Mouse (Mus musculus): Measurements from ENCODE around the gene BC048562. TPM values are rescaled to one million over a fixed set of nuclear protein-coding genes. Genes with fewer than 3 reads are reported as not detected.
A peak's percentile ranks its signal among the peaks of the same experiment; 100 is the strongest.

Gene BC048562
- polyA plus RNA-seq, 1 experiment from 2014 or later = not detected

DNA sequence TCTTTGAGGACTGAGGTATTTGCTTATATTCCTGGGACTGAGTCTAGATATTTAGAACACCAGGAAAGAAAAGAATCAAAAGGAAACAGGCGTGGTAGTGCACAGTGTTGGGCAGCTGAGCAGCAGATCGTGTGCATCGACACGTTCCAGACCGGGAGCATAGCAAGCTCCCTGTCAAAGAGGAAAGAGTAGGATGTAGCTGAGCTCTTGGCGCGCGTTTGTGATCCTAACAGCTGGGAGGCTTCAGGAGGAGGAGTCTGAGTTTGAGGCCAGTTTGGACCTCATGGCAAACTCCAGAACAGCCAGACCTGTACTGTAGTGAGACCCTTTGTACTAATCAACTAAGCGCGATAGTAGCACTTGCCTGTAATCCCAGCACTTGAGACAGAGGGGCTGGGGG is 25.9 kb downstream of the BC048562 start:
- Histone ChIP-seq H3K4me3 (0 out of 2 replicates have a peak overlapping the region, but pooled peaks have one; percentile 84), H3K27ac (no peak overlapping the region), H3K9me3 (replicated peaks) (no peaks in the 10 kb centered on the region), H3K9ac (no peak overlapping the region), H3K27me3 (replicated peaks) (no peaks in the 10 kb centered on the region), H3K36me3 (peaks cover 46% of the 10 kb centered on the region), H3K4me1 (peaks cover 29% of the 10 kb centered on the region), H3K4me2 (peak overlapping the region; percentile 91; the same call in 1 of the 2 replicates)
- WGBS (ENCODE audit: insufficient replicate concordance) = 80% methylated on average over 10 of the region's 10 CpGs
- ATAC-seq = no peak

DNA sequence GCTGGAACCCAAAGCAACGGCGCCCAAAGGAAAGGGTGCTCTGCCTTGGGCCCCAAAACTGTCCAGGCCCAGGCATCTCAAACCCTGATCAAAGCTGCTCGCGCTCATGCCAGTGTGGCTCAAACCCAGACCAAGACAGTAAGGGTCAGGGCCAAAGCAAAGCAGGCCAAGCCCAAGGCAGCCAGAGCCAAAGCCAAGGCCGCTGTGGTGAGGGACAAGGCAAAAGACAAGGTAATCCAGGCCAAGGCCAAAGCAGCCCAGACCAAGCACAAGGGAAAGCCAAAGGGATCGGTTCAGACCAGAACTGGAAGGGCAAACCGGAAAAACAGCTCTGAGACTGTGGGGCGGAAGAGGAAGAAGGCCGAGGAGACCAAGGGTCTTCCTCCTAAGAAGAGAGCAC is 27.4 kb downstream of the BC048562 start:
- ATAC-seq = no peak
- H3K4me1 ChIP-seq = peaks cover 24% of the 10 kb centered on the region
- no peak overlapping the region for H3K27ac ChIP-seq
- no peak overlapping the region for H3K9ac ChIP-seq
- no peak overlapping the region for H3K4me2 ChIP-seq
- peaks cover 47% of the 10 kb centered on the region for H3K36me3 ChIP-seq
- no peaks in the 10 kb centered on the region for H3K9me3 ChIP-seq (replicated peaks)
- 90% methylated on average over 9 of the region's 9 CpGs for WGBS (ENCODE audit: insufficient replicate concordance)
- no peak overlapping the region for H3K4me3 ChIP-seq
- H3K27me3 ChIP-seq (replicated peaks) = no peaks in the 10 kb centered on the region

DNA sequence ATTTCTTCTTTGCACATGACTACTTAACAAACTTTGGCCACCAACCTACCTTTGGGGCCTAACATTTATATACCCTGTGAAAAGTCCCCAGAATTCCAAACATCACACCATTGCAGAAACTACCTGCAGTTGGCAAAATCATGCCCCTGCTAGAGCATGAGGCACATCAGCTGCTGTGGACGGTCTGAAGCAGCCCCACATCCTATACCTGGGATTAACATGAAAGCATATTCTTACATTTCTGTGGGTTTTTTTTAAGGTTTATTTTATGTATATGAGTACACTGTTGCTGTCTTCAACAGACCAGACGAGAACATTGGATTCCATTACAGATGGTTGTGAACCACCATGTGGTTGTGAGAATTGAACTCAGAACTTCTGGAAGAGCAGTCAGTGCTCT is 29.9 kb downstream of the BC048562 start:
- no peak overlapping the region for H3K4me3 ChIP-seq
- peaks cover 47% of the 10 kb centered on the region for H3K36me3 ChIP-seq
- no peaks in the 10 kb centered on the region for H3K27me3 ChIP-seq (replicated peaks)
- H3K4me2 ChIP-seq = no peak overlapping the region
- ATAC-seq = no peak
- H3K4me1 ChIP-seq = peaks cover 13% of the 10 kb centered on the region
- 75% methylated on average over 2 of the region's 2 CpGs for WGBS (ENCODE audit: insufficient replicate concordance)
- H3K9ac ChIP-seq = no peak overlapping the region
- no peaks in the 10 kb centered on the region for H3K9me3 ChIP-seq (replicated peaks)
- H3K27ac ChIP-seq = no peak overlapping the region

DNA sequence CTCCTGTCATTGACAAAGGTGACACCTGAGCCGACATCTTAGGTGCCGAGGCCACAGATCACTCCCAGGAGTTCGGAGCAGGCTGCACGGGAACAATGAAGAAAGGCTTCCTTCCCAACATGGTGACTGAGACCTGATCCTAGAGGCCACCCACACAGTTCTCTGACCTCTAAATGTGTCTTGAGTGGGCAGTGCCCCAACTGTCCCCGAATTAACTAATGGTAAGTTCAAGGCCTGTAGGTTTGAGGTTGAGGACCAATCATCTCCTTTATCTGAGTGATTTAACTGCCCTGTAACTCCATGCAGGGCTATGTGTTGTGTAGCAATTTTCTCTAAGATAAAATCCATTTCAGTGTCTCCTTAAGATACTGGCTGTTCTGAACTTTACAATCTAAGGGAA is 33.1 kb downstream of the BC048562 start:
- Histone ChIP-seq H3K4me2 (no peak overlapping the region), H3K27me3 (replicated peaks) (no peaks in the 10 kb centered on the region), H3K9ac (no peak overlapping the region), H3K27ac (no peak overlapping the region), H3K9me3 (replicated peaks) (no peaks in the 10 kb centered on the region), H3K4me3 (no peak overlapping the region), H3K36me3 (peaks cover 25% of the 10 kb centered on the region), H3K4me1 (no peaks in the 10 kb centered on the region)
- WGBS (ENCODE audit: insufficient replicate concordance) = 62% methylated on average over 5 of the region's 5 CpGs
- no peak for ATAC-seq

DNA sequence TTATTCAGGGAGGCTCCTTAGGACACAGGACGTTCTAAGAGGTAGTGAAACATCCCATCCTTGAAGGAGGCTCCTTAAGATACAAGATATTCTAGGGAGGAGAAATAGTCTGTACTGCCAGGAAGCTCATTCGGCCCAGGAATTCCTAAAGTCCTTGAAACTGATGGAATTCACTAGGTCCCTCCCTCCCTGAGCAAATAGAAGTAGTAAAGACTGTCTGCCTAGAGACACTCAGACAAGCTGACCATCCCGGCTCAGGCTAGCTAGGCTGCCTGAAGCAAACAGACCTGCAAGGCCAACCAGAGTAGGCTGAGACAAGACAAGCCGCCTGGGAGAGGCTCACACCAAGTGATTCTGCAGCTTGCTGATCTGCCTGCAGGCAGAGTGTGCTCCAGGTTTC is 33.6 kb downstream of the BC048562 start:
- peaks cover 21% of the 10 kb centered on the region for H3K36me3 ChIP-seq

DNA sequence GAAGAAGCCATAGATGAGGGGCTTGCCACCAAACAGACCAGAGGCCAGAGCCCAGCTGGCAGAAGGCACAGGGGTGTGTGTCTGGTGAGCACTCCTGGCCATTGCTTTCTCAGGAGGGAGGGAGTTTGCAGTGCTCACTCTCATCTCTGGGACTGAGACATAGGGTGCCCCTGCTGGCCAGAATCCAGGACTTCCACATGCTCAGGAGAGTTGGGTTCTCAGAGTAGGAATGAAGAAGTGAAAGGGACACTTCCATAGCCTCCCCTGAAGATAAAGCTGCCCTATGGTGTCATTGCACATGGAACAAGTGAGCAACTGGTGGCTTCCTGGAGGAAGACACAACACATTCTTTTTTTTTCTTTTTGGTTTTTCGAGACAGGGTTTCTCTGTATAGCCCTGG is 38.2 kb downstream of the BC048562 start:
- 42% methylated on average over 1 of the region's 1 CpGs for WGBS (ENCODE audit: insufficient replicate concordance)
- no peak overlapping the region for H3K4me2 ChIP-seq
- no peaks in the 10 kb centered on the region for H3K36me3 ChIP-seq
- H3K9ac ChIP-seq = no peak overlapping the region
- H3K9me3 ChIP-seq (replicated peaks) = no peaks in the 10 kb centered on the region
- H3K27ac ChIP-seq = no peak overlapping the region
- H3K27me3 ChIP-seq (replicated peaks) = peaks cover 20% of the 10 kb centered on the region
- peaks cover 11% of the 10 kb centered on the region for H3K4me1 ChIP-seq
- no peak for ATAC-seq
- H3K4me3 ChIP-seq = no peak overlapping the region

More for the DNA sequence above, 33.6 kb downstream of the BC048562 start:
- Histone ChIP-seq H3K27ac (no peak overlapping the region), H3K9ac (no peak overlapping the region), H3K4me1 (no peaks in the 10 kb centered on the region), H3K9me3 (replicated peaks) (no peaks in the 10 kb centered on the region), H3K4me3 (no peak overlapping the region), H3K27me3 (replicated peaks) (no peaks in the 10 kb centered on the region), H3K4me2 (no peak overlapping the region)
- ATAC-seq = no peak
- WGBS (ENCODE audit: insufficient replicate concordance) = 54% methylated on average over 4 of the region's 4 CpGs

DNA sequence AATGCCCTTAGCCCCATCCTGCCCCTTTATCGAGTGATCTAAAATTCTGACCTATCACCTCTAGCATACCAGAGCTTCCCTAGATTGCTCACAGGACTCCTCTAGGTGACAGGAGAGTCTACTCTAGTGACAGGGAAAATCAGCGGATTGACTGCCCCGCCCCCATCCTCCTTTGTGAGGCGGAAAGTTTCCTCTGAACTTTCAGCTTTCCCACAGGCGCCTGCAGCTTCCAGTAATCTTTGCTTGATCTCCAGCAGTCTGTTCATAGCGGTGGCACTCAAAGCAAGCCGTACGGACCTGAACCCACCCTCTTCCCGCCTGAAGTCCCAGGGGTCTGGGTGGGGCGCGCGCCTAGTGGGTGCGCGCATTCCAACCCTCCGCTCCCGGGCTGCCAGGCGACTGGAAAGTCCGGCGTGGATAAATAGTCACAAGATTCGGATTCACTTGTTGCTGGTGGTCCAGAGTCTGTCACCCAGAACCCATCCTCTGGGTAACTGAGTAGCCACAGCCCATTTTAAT is 42.4 kb downstream of the BC048562 start:
- Histone ChIP-seq H3K9ac (peak overlapping the region; percentile 53), H3K4me1 (peaks cover 23% of the 10 kb centered on the region), H3K27ac (peak overlapping the region; percentile 60; the same call in 1 of the 2 replicates), H3K4me3 (peak overlapping the region; percentile 55), H3K27me3 (replicated peaks) (peaks cover 32% of the 10 kb centered on the region), H3K9me3 (replicated peaks) (no peaks in the 10 kb centered on the region), H3K4me2 (peak overlapping the region; percentile 66), H3K36me3 (0 out of 2 replicates have a peak, but pooled peaks cover 4% of the 10 kb centered on the region)
- under 1% methylated on average over 20 of the region's 20 CpGs for WGBS (ENCODE audit: insufficient replicate concordance)
- peak; percentile 57; the same call in 1 of the 2 replicates for ATAC-seq

DNA sequence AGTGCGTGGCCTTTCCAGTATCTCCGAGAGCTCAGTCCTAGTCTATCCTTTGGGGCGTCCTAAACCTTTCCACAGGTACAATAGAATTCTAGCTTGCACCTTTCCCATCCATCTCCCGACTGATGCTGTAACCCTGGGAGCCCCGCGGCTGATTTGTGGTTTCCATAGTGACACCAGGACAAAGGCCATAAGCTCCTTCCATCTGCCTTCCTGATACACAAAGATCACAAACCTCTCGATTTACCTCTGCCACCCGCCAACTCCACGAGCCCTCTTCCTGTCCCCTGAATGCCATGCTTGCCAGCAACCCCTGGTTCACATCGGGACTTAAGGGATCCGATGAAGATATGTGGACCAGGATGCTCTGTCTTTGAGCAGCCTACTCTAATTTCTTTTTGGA is 43.0 kb downstream of the BC048562 start:
- H3K9ac ChIP-seq = no peak overlapping the region
- H3K27me3 ChIP-seq (replicated peaks) = peaks cover 32% of the 10 kb centered on the region
- 0 out of 2 replicates have a peak, but pooled peaks cover 7% of the 10 kb centered on the region for H3K36me3 ChIP-seq
- peaks cover 23% of the 10 kb centered on the region for H3K4me1 ChIP-seq
- 37% methylated on average over 11 of the region's 11 CpGs for WGBS (ENCODE audit: insufficient replicate concordance)
- peak overlapping the region; percentile 66 for H3K4me2 ChIP-seq
- H3K27ac ChIP-seq = no peak overlapping the region
- H3K9me3 ChIP-seq (replicated peaks) = no peaks in the 10 kb centered on the region
- H3K4me3 ChIP-seq = peak overlapping the region; percentile 55; the same call in 1 of the 2 replicates
- no peak for ATAC-seq

DNA sequence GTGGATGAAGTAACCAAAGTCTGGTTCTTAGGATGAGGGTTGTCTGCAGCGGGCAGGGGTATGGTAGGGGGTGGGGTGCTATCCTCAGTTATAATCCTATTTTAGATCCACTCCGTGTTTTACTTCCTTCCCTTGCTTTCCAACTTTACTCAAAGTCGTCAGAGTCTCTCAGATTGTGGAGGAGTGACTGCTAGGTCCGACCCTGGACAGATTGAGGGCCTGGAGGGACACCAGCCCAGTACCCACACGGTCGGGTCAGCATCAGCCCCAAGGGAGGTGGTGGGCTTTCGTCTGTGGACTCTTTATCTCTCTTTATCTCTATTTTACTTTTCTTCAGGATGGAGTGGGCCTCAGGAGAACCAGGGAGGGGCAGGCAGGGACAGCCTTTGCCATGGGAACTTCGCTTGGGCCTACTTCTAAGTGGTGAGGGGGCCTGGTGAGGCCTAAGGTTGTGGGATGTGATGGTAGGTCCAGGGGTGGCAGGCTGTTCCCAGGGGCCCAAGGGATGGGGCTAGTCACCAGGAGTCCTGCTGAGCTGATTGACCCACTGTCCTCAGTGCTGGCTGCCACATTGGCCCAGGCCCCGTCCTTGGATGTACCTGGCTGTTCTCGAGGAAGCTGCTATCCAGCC is 43.6 kb downstream of the BC048562 start, which contains the start of gene Lamb2:
Lamb2 (plus strand) TSS at position 16 of the 631 bp plus-strand sequence.
- Histone ChIP-seq H3K4me2 (peak within 1 kb of the TSS; percentile 66), H3K36me3 (0 out of 2 replicates have a peak, but pooled peaks cover 11% of the 10 kb centered on the region), H3K9ac (peak within 1 kb of the TSS; percentile 53), H3K4me1 (peaks cover 23% of the 10 kb centered on the region), H3K4me3 (peak within 1 kb of the TSS; percentile 55), H3K9me3 (replicated peaks) (no peaks in the 10 kb centered on the region), H3K27me3 (replicated peaks) (peaks cover 32% of the 10 kb centered on the region), H3K27ac (peak within 1 kb of the TSS; percentile 60; the same call in 1 of the 2 replicates)
- WGBS (ENCODE audit: insufficient replicate concordance) = 27% methylated on average over 10 of the region's 10 CpGs
- peak; percentile 36; the same call in 1 of the 2 replicates for ATAC-seq

DNA sequence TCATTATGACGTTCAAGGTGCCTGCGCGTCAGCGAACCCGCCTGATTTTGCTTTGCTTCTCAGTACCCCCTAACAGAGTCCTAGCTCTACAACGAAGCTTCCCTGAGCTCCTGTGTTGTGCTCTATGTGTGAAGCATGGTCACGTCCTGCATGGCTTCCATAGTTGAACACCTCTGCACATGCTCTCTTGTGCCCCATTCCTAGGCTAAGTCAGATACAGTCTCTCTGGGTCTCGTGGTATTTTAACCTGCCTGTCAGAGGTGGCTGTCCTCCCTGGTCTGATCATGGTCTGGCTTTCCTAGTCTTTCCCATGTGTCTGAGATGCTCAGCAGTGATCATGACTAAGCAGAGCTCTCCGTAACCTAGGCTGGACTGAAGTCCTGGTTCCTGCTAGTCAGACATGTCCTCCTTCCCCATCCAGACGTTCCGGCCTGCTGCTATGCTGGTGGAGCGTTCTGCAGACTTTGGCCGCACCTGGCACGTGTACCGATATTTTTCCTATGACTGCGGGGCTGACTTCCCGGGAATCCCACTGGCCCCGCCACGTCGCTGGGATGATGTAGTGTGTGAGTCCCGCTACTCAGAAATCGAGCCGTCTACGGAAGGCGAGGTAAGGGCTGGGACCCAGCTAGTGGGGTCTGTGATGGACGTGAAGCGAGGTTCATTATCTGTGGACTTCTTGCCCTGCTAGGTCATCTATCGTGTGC is 44.7 kb downstream of the BC048562 start:
- no peak overlapping the region for H3K27ac ChIP-seq

DNA sequence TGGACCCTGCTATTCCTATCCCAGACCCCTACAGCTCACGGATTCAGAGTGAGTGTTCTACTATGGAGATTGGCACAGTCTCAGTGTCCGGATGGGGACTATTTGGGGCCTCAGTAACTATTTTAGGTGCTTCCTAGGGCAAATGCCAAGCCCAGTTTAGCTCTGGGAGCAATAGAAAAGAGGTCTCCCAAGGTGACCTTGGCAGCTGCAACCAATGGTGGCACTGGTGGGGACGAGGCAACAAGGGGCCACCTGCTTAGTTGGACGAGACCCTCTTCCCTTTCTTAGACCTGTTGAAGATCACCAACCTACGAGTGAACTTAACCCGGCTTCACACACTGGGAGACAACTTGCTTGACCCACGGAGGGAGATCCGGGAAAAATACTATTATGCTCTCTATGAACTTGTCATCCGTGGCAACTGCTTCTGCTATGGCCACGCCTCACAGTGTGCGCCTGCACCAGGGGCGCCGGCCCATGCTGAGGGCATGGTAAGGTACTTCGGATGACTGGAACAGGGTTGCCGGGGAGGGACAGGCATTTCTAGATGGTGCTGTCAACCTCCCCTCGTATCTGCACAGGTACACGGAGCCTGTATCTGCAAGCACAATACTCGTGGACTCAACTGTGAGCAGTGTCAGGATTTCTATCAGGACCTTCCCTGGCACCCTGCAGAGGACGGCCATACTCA is 45.4 kb downstream of the BC048562 start:
- Histone ChIP-seq H3K27me3 (replicated peaks) (peaks cover 32% of the 10 kb centered on the region), H3K9ac (no peak overlapping the region), H3K4me1 (peaks cover 23% of the 10 kb centered on the region), H3K4me3 (no peak overlapping the region), H3K9me3 (replicated peaks) (no peaks in the 10 kb centered on the region), H3K36me3 (peaks cover 24% of the 10 kb centered on the region; the same call in 1 of the 2 replicates), H3K27ac (no peak overlapping the region), H3K4me2 (no peak overlapping the region)
- ATAC-seq = no peak
- 76% methylated on average over 19 of the region's 19 CpGs for WGBS (ENCODE audit: insufficient replicate concordance)

More for the DNA sequence above, 44.7 kb downstream of the BC048562 start:
- Histone ChIP-seq H3K4me1 (peaks cover 23% of the 10 kb centered on the region), H3K9ac (no peak overlapping the region), H3K9me3 (replicated peaks) (no peaks in the 10 kb centered on the region), H3K4me3 (no peak overlapping the region), H3K27me3 (replicated peaks) (peaks cover 32% of the 10 kb centered on the region), H3K4me2 (no peak overlapping the region), H3K36me3 (peaks cover 18% of the 10 kb centered on the region; the same call in 1 of the 2 replicates)
- ATAC-seq = no peak
- WGBS (ENCODE audit: insufficient replicate concordance) = 80% methylated on average over 28 of the region's 28 CpGs

Data from liver, embryonic 12.5 days (tissue).